Mouse (Mus musculus) forebrain, embryonic 15.5 days (tissue): Measurements from ENCODE around the gene Smim11. TPM values are rescaled to one million over a fixed set of nuclear protein-coding genes. Genes with fewer than 3 reads are reported as not detected.

Source experiments
- ATAC-seq: fragments of 200-750 bp; cut with Nextera tagmentation; replicated peaks from 2 replicates; pipeline ENCODE4 v1.8.0; 2017; ENCODE audit warnings: mild to moderate bottlenecking, moderate TSS enrichment, moderate library complexity
- H3K27ac ChIP-seq: fragments of 300-500 bp; sonication (generic); replicated peaks from 2 replicates; pipeline ENCODE4 v1.5.1; 2015; ENCODE audit warnings: mild to moderate bottlenecking, inconsistent platforms
- H3K27me3 ChIP-seq: fragments of 300-500 bp; sonication (generic); 2 replicates; pipeline ENCODE4 v1.6.1; 2015; ENCODE audit warnings: inconsistent platforms
- H3K36me3 ChIP-seq: fragments of 300-500 bp; sonication (generic); 2 replicates; pipeline ENCODE4 v1.6.1; 2015; ENCODE audit warnings: mild to moderate bottlenecking, inconsistent platforms
- H3K4me1 ChIP-seq: fragments of 300-500 bp; sonication (generic); 2 replicates; pipeline ENCODE4 v1.6.1; 2015; ENCODE audit warnings: inconsistent platforms
- H3K4me2 ChIP-seq: fragments of 300-500 bp; sonication (generic); replicated peaks from 2 replicates; pipeline ENCODE4 v1.6.1; 2015; ENCODE audit warnings: mild to moderate bottlenecking, inconsistent platforms
- H3K4me3 ChIP-seq: fragments of 300-500 bp; sonication (generic); 2 replicates; pipeline ENCODE4 v1.5.1; 2015; ENCODE audit warnings: mild to moderate bottlenecking, inconsistent platforms
- H3K9ac ChIP-seq: fragments of 300-500 bp; sonication (generic); replicated peaks from 2 replicates; pipeline ENCODE4 v1.6.1; 2015; ENCODE audit warnings: mild to moderate bottlenecking, inconsistent platforms
- H3K9me3 ChIP-seq: fragments of 300-500 bp; sonication (generic); 2 replicates; pipeline ENCODE4 v1.6.1; 2016; ENCODE audit warnings: inconsistent platforms
- WGBS: fragments of 180-500 bp; shearing (Covaris S2); methylation state at CpG from one replicate; pipeline ENCODE4 v1.1.7; 2015; ENCODE audit warnings: mixed read lengths; 5-methylcytosine and 5-hydroxymethylcytosine counted together
- polyA plus RNA-seq: library from polyadenylated mRNA; unstranded; fragments of >200 nt; fragmentation: Nextera tagmentation; extraction: Ambion mirVana; gene quantifications from 2 replicates; pipeline ENCODE4 v1.2.1, GENCODE M21; 2015

Smim11 gene
- polyA plus RNA-seq, result 92.6 and 107 TPM in 2 replicates

DNA sequence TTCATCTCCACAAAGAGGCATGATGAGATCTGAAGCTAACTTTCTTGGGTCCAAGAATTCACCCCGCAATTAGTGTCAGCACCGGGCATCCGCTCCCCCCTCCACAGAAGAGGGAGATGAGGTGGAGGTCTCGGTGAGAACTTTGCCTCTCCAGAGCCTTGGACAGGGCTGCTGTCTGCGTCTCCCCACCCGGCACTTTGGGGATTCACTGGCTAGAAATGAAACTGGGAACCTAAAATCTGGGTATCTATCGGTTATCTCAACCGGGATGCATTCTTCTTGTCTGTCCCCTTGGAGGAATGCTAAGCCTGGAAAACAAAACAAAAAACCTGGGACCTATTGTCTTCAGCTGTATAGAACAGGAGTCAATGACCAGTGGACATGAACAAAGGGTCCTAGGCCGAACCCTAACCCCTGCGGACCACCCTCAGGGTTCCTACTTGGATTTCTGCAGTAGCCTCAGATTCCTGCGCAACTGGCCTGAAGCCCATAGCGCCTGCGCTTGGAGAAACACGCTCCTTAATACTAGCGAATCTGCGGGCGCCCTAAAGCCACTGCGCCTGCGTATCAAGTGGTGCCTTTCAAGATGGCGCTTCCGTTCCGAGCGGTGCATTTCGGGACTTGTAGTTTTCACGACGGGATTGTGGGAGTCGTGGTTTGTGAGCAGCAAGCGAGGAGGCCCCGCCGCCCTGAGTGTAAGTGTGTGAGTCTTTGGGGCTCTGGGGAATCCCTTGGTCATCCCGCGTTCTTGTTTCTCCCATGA, at the start of gene Smim11:
Gene Smim11 (plus strand): TSS at position 638 of the 763 bp plus-strand sequence.
- Histone ChIP-seq H3K36me3 (peaks cover 2% of the 10 kb centered on the region; the same call in 1 of the 2 replicates), H3K9me3 (no peaks in the 10 kb centered on the region), H3K4me2 (peak within 1 kb of the TSS; percentile 78), H3K27ac (peak within 1 kb of the TSS; percentile 85), H3K27me3 (no peaks in the 10 kb centered on the region), H3K4me3 (peak within 1 kb of the TSS; percentile 78), H3K9ac (peak within 1 kb of the TSS; percentile 79), H3K4me1 (peaks cover 22% of the 10 kb centered on the region)
- 7% methylated on average over 32 of the region's 32 CpGs for WGBS
- peak; percentile 97 for ATAC-seq

GRCm38 (mm10) chr16:92254316-92254715, 46.8 kb upstream of the Smim11 start:
- Histone ChIP-seq H3K4me2 (no peak overlapping the region), H3K27me3 (no peaks in the 10 kb centered on the region), H3K27ac (no peak overlapping the region), H3K9me3 (no peaks in the 10 kb centered on the region), H3K4me3 (no peak overlapping the region), H3K36me3 (no peaks in the 10 kb centered on the region), H3K4me1 (no peaks in the 10 kb centered on the region), H3K9ac (no peak overlapping the region)
- 50% methylated on average over 3 of the region's 3 CpGs for WGBS
- ATAC-seq, result no peak

DNA sequence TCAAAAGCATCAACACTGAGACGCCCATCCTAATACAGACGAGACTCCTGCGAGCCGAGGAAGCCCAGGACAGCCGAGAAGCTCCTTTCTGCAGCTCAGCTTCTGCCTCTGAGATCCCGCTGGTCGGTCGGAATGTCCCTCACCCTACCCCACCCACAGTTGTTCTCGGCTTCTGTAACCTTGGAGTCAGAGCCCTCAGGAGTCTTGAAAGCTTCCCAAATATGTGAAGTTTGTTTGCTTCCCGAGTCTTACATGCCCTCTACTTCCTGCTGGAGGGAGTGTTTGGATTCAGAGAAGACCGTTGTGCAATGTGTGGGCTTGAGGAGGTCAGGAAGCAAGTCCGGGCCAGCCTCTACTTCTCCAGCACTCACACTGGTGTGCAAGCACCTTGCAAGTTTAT, 33.2 kb upstream of the Smim11 start:
- no peak for ATAC-seq
- Histone ChIP-seq H3K4me1 (no peaks in the 10 kb centered on the region), H3K27ac (no peak overlapping the region), H3K36me3 (no peaks in the 10 kb centered on the region), H3K4me2 (no peak overlapping the region), H3K9ac (no peak overlapping the region), H3K27me3 (no peaks in the 10 kb centered on the region), H3K4me3 (no peak overlapping the region), H3K9me3 (no peaks in the 10 kb centered on the region)
- WGBS, result 84% methylated on average over 12 of the region's 12 CpGs

- H3K4me2 ChIP-seq, result no peak overlapping the region
- no peak overlapping the region for H3K4me3 ChIP-seq
- H3K9ac ChIP-seq, result no peak overlapping the region
- no peak for ATAC-seq
- WGBS, result 82% methylated on average over 5 of the region's 5 CpGs
- no peaks in the 10 kb centered on the region for H3K36me3 ChIP-seq
- no peaks in the 10 kb centered on the region for H3K9me3 ChIP-seq
- H3K27me3 ChIP-seq, result no peaks in the 10 kb centered on the region
- H3K27ac ChIP-seq, result no peak overlapping the region
- no peaks in the 10 kb centered on the region for H3K4me1 ChIP-seq
Observed at GRCm38 (mm10) chr16:92274516-92274915, 26.6 kb upstream of the Smim11 start.

GRCm38 (mm10) chr16:92275526-92275925, 25.6 kb upstream of the Smim11 start:
- H3K9ac ChIP-seq, result no peak overlapping the region
- no peak overlapping the region for H3K4me3 ChIP-seq
- H3K27ac ChIP-seq, result no peak overlapping the region
- H3K36me3 ChIP-seq, result no peaks in the 10 kb centered on the region
- no peak for ATAC-seq
- H3K27me3 ChIP-seq, result no peaks in the 10 kb centered on the region
- no peaks in the 10 kb centered on the region for H3K9me3 ChIP-seq
- WGBS, result 85% methylated on average over 4 of the region's 4 CpGs
- H3K4me1 ChIP-seq, result no peaks in the 10 kb centered on the region
- H3K4me2 ChIP-seq, result no peak overlapping the region

DNA sequence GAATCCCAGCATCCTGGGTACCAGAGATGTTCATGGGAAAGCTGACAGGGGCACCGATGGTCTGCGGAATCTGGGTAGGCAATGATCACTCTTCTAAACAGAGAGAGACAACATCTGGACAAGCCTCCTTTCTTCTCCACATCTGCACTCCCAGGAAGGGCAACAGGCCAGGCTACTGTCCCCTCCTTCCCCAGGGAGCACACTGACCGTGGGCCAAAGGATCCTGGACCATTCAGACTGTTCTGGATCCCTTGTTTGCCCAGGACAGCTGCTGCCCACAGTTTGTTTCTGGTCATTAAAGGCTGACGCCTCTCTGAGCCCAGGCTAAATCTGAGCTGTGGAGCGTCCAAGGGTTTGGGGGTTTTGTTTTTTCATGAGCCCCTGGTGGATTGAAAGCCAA, 18.4 kb upstream of the Smim11 start:
- no peaks in the 10 kb centered on the region for H3K27me3 ChIP-seq
- no peak overlapping the region for H3K4me3 ChIP-seq
- H3K4me1 ChIP-seq, result no peaks in the 10 kb centered on the region
- no peak overlapping the region for H3K9ac ChIP-seq
- ATAC-seq, result no peak
- WGBS, result 77% methylated on average over 5 of the region's 5 CpGs
- no peak overlapping the region for H3K27ac ChIP-seq
- no peaks in the 10 kb centered on the region for H3K9me3 ChIP-seq
- H3K4me2 ChIP-seq, result no peak overlapping the region
- H3K36me3 ChIP-seq, result no peaks in the 10 kb centered on the region

DNA sequence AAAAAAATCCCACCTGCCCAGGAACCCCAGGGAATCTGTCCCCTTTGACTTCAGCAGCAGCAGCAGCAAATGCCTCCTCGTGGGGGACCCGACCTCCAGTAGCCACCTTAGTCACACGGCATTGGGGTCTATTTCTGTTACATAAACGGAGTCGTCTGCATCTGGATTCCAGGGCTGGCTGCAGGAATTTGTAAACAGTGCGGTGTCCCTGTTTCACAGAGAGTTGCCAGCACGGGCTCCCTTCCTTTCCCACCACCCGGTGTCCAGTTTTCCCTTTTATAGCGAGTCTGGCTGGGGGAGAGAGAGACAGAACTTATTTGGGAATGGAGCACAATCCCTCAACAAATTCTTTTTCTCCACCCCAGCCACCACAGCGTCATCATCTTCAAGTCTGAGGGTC, 16.0 kb upstream of the Smim11 start:
- no peaks in the 10 kb centered on the region for H3K27me3 ChIP-seq
- ATAC-seq, result no peak
- H3K9ac ChIP-seq, result no peak overlapping the region
- H3K27ac ChIP-seq, result no peak overlapping the region
- H3K36me3 ChIP-seq, result no peaks in the 10 kb centered on the region
- no peaks in the 10 kb centered on the region for H3K9me3 ChIP-seq
- 68% methylated on average over 10 of the region's 10 CpGs for WGBS
- no peak overlapping the region for H3K4me3 ChIP-seq
- H3K4me1 ChIP-seq, result no peaks in the 10 kb centered on the region
- no peak overlapping the region for H3K4me2 ChIP-seq

DNA sequence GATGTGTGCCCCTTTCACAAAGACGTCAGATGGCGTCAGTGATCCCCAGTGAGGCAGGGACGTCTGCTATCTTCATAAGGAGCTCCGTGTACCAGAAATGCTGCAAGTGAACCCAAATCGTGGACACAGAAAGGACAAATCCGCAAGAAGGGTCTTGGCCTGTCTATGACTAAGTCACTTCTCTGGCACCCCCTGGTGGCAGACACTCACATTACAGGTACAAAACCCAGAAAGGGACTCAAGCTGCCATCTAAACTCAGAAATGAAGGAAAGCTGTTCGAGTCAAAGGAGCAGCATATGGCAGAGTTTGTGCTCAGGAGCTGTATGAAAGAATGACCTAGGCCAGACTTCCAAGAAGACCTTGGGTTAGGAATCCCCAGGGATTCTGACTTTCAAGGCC, 14.5 kb upstream of the Smim11 start:
- Histone ChIP-seq H3K4me1 (no peaks in the 10 kb centered on the region), H3K9me3 (no peaks in the 10 kb centered on the region), H3K4me2 (no peak overlapping the region), H3K27me3 (no peaks in the 10 kb centered on the region), H3K9ac (no peak overlapping the region), H3K36me3 (no peaks in the 10 kb centered on the region), H3K27ac (no peak overlapping the region), H3K4me3 (no peak overlapping the region)
- ATAC-seq, result 0 out of 2 replicates have a peak, but pooled peaks have one; percentile 23
- WGBS, result 7% methylated on average over 7 of the region's 7 CpGs

DNA sequence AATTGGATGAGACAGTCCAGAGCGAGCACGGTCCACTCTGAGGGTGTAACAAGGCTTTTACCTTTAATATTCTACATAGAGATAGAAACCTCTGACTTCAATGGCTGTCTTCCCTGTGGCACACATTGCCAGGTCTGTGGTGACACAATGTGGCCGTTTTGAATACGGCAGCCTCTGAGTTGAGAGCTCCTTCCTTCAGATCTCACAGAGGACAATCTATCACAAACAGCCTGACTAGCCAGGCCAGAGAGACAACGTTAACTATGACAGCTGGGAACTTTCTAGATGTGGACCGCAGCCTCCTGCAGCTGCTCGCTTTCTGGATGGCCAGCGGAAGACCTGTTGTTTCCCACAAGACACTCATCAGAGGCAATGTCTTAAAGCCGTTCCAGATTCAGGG, 12.3 kb upstream of the Smim11 start:
- H3K9ac ChIP-seq, result no peak overlapping the region
- no peaks in the 10 kb centered on the region for H3K36me3 ChIP-seq
- ATAC-seq, result no peak
- no peaks in the 10 kb centered on the region for H3K27me3 ChIP-seq
- no peaks in the 10 kb centered on the region for H3K4me1 ChIP-seq
- no peak overlapping the region for H3K4me3 ChIP-seq
- no peaks in the 10 kb centered on the region for H3K9me3 ChIP-seq
- H3K27ac ChIP-seq, result no peak overlapping the region
- no peak overlapping the region for H3K4me2 ChIP-seq
- 93% methylated on average over 9 of the region's 9 CpGs for WGBS

- Histone ChIP-seq H3K9ac (no peak overlapping the region), H3K4me2 (no peak overlapping the region), H3K4me3 (no peak overlapping the region), H3K9me3 (no peaks in the 10 kb centered on the region), H3K27me3 (no peaks in the 10 kb centered on the region), H3K27ac (no peak overlapping the region), H3K4me1 (peaks cover 3% of the 10 kb centered on the region; the same call in 1 of the 2 replicates), H3K36me3 (no peaks in the 10 kb centered on the region)
- ATAC-seq, result no peak
Observed at GRCm38 (mm10) chr16:92290045-92290444, 11.0 kb upstream of the Smim11 start.

GRCm38 (mm10) chr16:92292101-92292500, 9.0 kb upstream of the Smim11 start, which contains the start of gene Kcne2:
Gene Kcne2, plus strand, starts transcription at chr16:92292389.
- ATAC-seq, result no peak
- no peaks in the 10 kb centered on the region for H3K27me3 ChIP-seq
- no peaks in the 10 kb centered on the region for H3K9me3 ChIP-seq
- no peak within 1 kb of the TSS for H3K9ac ChIP-seq
- no peaks in the 10 kb centered on the region for H3K36me3 ChIP-seq
- no peak within 1 kb of the TSS for H3K4me2 ChIP-seq
- H3K4me1 ChIP-seq, result peaks cover 3% of the 10 kb centered on the region; the same call in 1 of the 2 replicates
- WGBS, result 78% methylated on average over 10 of the region's 10 CpGs
- H3K4me3 ChIP-seq, result no peak within 1 kb of the TSS
- no peak within 1 kb of the TSS for H3K27ac ChIP-seq

- ATAC-seq, result no peak
- WGBS, result 29% methylated on average over 12 of the region's 12 CpGs
- no peak overlapping the region for H3K9ac ChIP-seq
Observed at GRCm38 (mm10) chr16:92294267-92294970, 6.7 kb upstream of the Smim11 start.

More at GRCm38 (mm10) chr16:92294267-92294970, 6.7 kb upstream of the Smim11 start:
- H3K27me3 ChIP-seq, result no peaks in the 10 kb centered on the region
- no peaks in the 10 kb centered on the region for H3K9me3 ChIP-seq
- no peak overlapping the region for H3K4me2 ChIP-seq
- peaks cover 3% of the 10 kb centered on the region; the same call in 1 of the 2 replicates for H3K4me1 ChIP-seq
- H3K36me3 ChIP-seq, result no peaks in the 10 kb centered on the region
- H3K27ac ChIP-seq, result no peak overlapping the region
- no peak overlapping the region for H3K4me3 ChIP-seq
